Mouse (Mus musculus): ENCODE data around the gene Cul3.
"Not testable (repeated sequence)": the region's sequence is repeated elsewhere in the genome, so short reads cannot be mapped to it uniquely, and the experiment has no call there.

Cul3 gene

DNA sequence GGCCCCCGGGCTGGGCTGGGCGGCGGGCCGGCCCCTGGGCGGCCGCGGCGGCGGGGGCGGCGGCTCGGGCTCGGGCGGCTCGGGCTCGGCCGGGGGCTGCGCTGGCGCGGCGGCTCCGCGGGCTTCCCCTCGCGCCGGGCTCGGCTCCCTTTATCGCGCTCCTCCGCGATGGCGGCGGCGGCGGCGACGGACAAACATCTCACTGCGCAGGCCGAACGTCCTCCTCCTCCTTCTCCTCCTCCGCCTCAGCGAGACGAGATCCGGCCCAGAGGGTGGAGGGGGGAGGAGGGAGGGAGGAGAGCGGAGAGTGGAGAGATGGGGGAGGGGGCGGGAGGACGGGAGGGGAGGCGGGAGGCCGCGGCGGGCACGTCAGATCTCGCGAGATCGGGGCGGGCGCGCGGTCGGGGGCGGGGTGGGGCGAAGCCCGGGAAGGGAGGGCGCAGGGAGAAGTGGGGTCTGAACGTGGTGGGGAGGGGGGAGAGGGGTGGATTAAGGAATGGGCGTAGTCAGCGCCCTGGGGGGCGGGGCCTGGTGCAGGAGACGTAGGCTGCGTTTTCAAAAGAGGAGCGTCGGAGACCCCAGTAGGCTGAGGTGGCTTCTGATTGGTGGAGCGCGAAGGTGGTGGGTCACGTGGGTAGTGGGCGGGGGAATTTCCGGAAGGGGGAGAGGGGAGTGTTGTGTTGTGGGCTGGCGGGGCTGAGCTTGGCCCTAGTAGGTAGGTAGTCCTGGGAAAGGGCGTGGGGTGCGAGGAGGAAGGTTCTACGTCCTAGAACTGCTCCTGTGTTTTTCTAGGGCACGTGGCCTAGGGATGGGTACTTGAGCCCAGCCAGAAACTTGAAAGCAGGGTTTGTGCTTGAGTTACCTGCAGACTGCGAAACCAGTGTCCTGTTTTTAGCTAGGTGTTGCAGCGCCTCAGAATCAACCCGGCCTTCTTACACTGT is at the start of gene Cul3:
Gene Cul3, minus strand, starts transcription at position 45 of the 941 bp plus-strand sequence.
- peak; percentile 90 to 95 for DNase-seq (ENCODE audit: low spot score in 2 of 2)

- no peak for DNase-seq (ENCODE audit: low spot score in 2 of 2)
These were observed 49.2 kb upstream of the Cul3 start for GRCm38 (mm10) chr1:80389518-80389917.

GRCm38 (mm10) chr1:80383613-80384589 is 43.6 kb upstream of the Cul3 start:
- no peak for DNase-seq (ENCODE audit: low spot score in 2 of 2)

GRCm38 (mm10) chr1:80382928-80383327 is 42.6 kb upstream of the Cul3 start:
- DNase-seq (ENCODE audit: low spot score in 2 of 2), result no peak

GRCm38 (mm10) chr1:80381302-80381701 is 41.0 kb upstream of the Cul3 start:
- DNase-seq (ENCODE audit: low spot score in 2 of 2), result no peak

GRCm38 (mm10) chr1:80372010-80372409 is 31.7 kb upstream of the Cul3 start:
- no peak for DNase-seq (ENCODE audit: low spot score in 2 of 2)

- DNase-seq (ENCODE audit: low spot score in 2 of 2), result no peak
These were observed 31.1 kb upstream of the Cul3 start for GRCm38 (mm10) chr1:80371189-80371889.

DNA sequence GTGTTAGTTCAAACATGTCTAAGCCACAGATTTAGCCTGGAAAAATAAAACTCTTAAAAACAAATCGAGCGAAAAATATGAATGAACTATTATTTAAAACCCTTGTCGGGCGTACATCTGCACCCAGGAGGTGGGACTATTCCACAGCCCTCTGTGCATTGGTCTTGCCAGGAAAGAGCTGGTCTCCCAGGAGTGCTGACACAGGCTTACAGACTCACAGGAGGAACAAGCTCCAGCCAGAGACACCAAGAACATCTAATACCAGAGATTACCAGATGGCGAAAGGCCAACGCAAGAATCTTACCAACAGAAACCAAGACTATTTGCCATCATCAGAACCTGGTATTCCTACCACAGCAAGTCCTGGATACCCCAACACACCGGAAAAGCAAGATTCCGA is 23.2 kb upstream of the Cul3 start:
- no peak for DNase-seq (ENCODE audit: low spot score in 2 of 2)

- DNase-seq (ENCODE audit: low spot score in 2 of 2), result no peak
These were observed 22.7 kb upstream of the Cul3 start for GRCm38 (mm10) chr1:80362946-80363345.

- DNase-seq (ENCODE audit: low spot score in 2 of 2), result no peak
These were observed 22.1 kb upstream of the Cul3 start for GRCm38 (mm10) chr1:80362400-80362799.

GRCm38 (mm10) chr1:80361771-80362170 is 21.5 kb upstream of the Cul3 start:
- not testable (repeated sequence) for DNase-seq (ENCODE audit: low spot score in 2 of 2)

- DNase-seq (ENCODE audit: low spot score in 2 of 2), result no peak
These were observed 19.8 kb upstream of the Cul3 start for GRCm38 (mm10) chr1:80360038-80360608.

DNA sequence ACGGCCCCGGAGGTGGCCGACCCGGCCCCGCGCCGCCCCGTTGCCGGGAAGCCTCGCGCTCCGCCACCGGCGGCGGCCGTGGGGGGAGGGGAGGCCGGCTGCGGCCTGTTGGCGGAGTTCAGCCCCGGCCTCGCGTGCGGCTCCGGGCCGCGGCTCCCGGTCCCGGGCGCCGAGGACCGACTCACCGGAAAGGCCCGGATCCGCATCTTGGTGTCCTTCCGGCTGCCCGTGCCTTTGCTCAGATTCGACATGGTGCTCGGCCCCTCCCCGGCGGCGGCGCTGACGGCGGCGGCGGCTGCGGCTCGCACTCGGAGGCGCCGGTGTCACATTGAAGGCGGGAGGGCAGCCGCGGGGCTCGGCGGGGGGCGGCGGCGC is 232 bp downstream of the Cul3 start:
- peak in 1 of 2 experiments; percentile 62 for DNase-seq (ENCODE audit: low spot score in 2 of 2)

GRCm38 (mm10) chr1:80339425-80340021 is 757 bp downstream of the Cul3 start:
- peak in 1 of 2 experiments; percentile 8 for DNase-seq (ENCODE audit: low spot score in 2 of 2)

DNA sequence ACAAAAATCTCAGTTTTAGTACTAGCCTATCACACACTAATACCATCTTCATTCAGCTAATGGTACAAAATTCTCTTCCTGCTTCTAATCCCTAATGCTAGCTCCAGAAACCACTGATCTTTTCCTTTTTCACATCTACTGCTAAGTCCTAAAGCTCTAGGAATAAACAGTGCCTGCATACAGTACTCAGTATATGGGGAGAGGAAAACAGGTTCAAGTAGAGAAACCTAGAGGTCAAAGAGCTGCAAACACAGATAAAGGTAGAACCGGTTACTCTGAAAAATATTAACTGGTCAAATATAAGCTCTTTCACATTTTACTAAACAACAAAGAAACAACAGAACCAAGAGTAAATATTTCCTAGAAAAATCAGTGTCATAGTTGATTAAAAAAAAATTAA is 1.9 kb downstream of the Cul3 start:
- DNase-seq (ENCODE audit: low spot score in 2 of 2), result no peak

DNA sequence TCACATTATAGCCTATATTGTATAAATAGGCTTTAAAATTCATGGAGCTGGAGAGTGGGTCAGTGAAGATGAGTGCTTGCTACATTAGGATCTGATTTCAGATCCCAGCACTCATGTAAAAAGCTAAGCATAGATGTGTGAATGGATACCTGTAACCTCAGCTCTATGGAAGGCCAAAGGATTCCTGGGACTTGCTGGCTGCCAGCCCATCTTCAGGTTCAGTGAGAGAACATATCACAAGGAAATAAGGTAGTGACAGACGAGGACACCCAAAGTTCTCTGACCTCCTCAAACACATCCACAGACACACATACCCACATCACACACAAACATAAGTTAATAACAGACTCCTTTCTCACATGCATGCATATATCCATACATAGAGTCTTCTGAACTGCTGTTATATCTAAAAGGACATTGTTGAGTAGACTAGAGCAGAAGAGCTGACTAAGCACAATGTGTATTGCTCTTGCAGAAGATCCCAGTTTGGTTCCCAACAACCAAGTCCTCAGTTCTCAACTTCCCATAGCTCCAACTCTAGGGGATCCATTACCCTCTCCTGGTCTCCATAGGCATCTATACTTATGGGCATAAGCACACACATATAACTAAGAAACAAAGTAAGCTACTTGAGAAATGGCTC is 4.4 kb downstream of the Cul3 start:
- DNase-seq (ENCODE audit: low spot score in 2 of 2), result no peak

DNA sequence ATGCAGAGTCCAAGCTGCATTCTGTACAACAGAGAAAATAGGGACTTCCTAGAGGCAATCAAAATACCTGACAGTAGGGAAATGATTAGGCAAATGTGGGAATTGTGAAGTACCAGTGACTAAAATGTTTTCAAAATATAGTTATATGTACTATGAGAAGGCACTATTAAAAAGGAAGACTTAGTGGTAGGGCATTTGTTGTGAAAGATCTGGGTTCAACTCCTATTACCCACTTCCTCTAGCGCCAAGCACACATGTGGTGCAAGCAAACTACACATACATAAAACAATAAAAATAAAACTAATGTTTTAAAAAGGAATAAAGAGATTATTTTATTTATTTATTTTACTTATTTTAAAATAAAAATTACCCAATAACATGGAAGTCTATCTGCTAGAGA is 5.2 kb downstream of the Cul3 start:
- DNase-seq (ENCODE audit: low spot score in 2 of 2), result no peak

DNA sequence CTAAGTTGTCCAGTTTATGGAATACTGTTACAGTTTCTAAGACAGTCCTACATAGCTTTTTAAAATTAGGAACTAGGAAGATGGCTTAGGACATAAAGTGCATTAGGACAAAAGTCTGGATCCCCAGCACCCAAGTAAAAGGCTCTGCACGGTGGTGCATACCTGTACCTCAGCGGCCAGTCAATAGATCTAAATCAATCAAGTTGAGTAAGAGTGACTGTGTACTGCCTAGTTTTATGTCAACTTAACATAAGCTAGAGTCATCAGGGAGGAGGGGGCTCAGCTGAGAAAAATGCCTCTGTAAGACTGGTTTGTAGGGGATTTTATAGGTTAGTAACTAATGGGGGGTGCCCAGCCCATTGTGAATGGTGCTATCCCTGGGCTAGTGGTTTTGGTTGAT is 9.3 kb downstream of the Cul3 start:
- DNase-seq (ENCODE audit: low spot score in 2 of 2), result no peak

DNA sequence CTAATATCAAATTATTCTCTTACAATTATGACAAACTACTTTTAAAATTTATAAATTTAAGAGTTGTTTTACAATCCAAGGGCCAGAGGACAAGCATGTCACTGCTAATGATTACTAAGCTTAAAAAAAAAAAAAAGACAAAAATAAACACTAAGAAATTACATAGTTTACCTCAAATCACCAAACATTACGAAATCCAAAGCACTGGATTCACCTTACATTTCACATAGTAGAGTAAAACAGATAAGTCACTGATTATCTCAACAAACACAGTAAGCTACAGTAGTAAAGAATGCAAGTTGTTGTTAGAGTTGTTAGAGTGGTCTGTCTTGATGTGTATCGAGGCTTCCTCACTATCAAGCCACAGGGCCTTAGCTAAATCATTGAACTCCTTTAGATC is 14.5 kb downstream of the Cul3 start:
- no peak for DNase-seq (ENCODE audit: low spot score in 2 of 2)

DNA sequence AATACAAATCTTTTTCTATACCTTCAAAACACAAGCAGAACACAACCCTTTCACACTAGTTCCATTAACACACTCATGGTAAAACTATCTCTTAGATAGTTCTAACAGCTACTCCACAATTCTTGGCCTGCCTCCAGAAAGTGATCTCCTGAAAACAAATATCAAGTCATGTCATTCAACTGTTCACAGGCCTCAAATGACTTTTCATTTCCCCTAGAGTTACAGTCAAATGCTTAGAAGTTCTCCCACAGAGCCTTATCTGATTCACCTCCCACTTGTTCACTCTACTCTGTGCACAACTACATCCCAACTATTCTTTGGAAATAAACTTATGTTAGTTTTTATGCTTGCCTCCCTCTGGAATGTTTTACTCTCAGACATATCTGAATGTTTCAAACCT is 15.9 kb downstream of the Cul3 start:
- no peak for DNase-seq (ENCODE audit: low spot score in 2 of 2)
